Mouse (Mus musculus) hindbrain, postnatal 0 days (tissue): ENCODE measurements at regions not wholly inside any gene's neighbourhood (a gene's known extent, or its start where the extent isn't known, plus 50 kb on each side); places are given as distances from the start of the nearest gene placed in this dataset.
A peak's percentile ranks its signal among the peaks of the same experiment; 100 is the strongest.

Source experiments
- ATAC-seq: fragments of 200-750 bp; cut with Nextera tagmentation; 2 replicates; pipeline ENCODE4 v1.8.0; 2017; ENCODE audit warnings: mild to moderate bottlenecking, moderate TSS enrichment, moderate library complexity
- DNase-seq: peaks from one replicate; pipeline ENCODE4 v3.0.0-alpha.2; 2015; ENCODE audit warnings: low spot score
- H3K27ac ChIP-seq: fragments of 300-500 bp; sonication (generic); 2 replicates; pipeline ENCODE4 v1.5.1; 2014; ENCODE audit warnings: mild to moderate bottlenecking
- H3K27me3 ChIP-seq: fragments of 300-500 bp; sonication (generic); 2 replicates; pipeline ENCODE4 v1.6.1; 2014; ENCODE audit warnings: low read length, mixed read lengths; ENCODE audit not compliant: insufficient read depth
- H3K36me3 ChIP-seq: fragments of 300-500 bp; sonication (generic); 2 replicates; pipeline ENCODE4 v1.6.1; 2014; ENCODE audit warnings: low read length, mixed read lengths; ENCODE audit not compliant: insufficient read depth
- H3K4me1 ChIP-seq: fragments of 300-500 bp; sonication (generic); 2 replicates; pipeline ENCODE4 v1.6.1; 2014; ENCODE audit warnings: antibody characterized with exemption, low read length, mixed read lengths; ENCODE audit not compliant: insufficient read depth
- H3K4me2 ChIP-seq: fragments of 300-500 bp; sonication (generic); 2 replicates; pipeline ENCODE4 v1.6.1; 2014; ENCODE audit warnings: low read depth, mild to moderate bottlenecking, low read length, moderate library complexity, mixed read lengths
- H3K4me3 ChIP-seq: fragments of 300-500 bp; sonication (generic); 2 replicates; pipeline ENCODE4 v1.5.1; 2014; ENCODE audit warnings: low read length
- H3K9ac ChIP-seq: fragments of 300-500 bp; sonication (generic); replicated peaks from 2 replicates; pipeline ENCODE4 v1.6.1; 2014; ENCODE audit warnings: mild to moderate bottlenecking, low read length, moderate library complexity, mixed read lengths
- H3K9me3 ChIP-seq: fragments of 300-500 bp; sonication (generic); 2 replicates; pipeline ENCODE4 v1.6.1; 2016; ENCODE audit warnings: low read length, mixed read lengths
- CTCF ChIP-seq: IDR thresholded peaks from 2 replicates; pipeline ENCODE4 v1.5.1; 2016; ENCODE audit warnings: antibody characterized with exemption, control low read depth, low read depth
- WGBS: fragments of 180-500 bp; shearing (Covaris S2); extraction: QIAGEN DNeasy Blood & Tissue Kit; methylation state at CpG from one replicate; pipeline ENCODE4 v1.1.7; 2014; 5-methylcytosine and 5-hydroxymethylcytosine counted together

GRCm38 (mm10) chr5:76413886-76414285, 50.3 kb upstream of the Nmu start:
- no peak for ATAC-seq
- Histone ChIP-seq H3K4me3 (no peak overlapping the region), H3K36me3 (no peaks in the 10 kb centered on the region), H3K9ac (no peak overlapping the region), H3K27ac (no peak overlapping the region), H3K4me1 (no peaks in the 10 kb centered on the region), H3K9me3 (no peaks in the 10 kb centered on the region), H3K27me3 (no peaks in the 10 kb centered on the region), H3K4me2 (no peak overlapping the region)
- 83% methylated on average over 3 of the region's 3 CpGs for WGBS
- TF ChIP-seq CTCF = peak; percentile 68
- peak; percentile 63 for DNase-seq

GRCm38 (mm10) chr5:76416256-76416655, 52.7 kb upstream of the Nmu start:
- H3K4me1 ChIP-seq = no peaks in the 10 kb centered on the region
- no peak for TF ChIP-seq CTCF
- H3K27me3 ChIP-seq = no peaks in the 10 kb centered on the region
- ATAC-seq (no peak), DNase-seq (no peak)
- H3K4me2 ChIP-seq = no peak overlapping the region
- no peaks in the 10 kb centered on the region for H3K36me3 ChIP-seq
- 84% methylated on average over 6 of the region's 6 CpGs for WGBS
- H3K9me3 ChIP-seq = no peaks in the 10 kb centered on the region
- H3K27ac ChIP-seq = no peak overlapping the region
- no peak overlapping the region for H3K4me3 ChIP-seq
- no peak overlapping the region for H3K9ac ChIP-seq

- no peak for TF ChIP-seq CTCF
- no peak overlapping the region for H3K27ac ChIP-seq
- ATAC-seq (no peak), DNase-seq (no peak)
- H3K9ac ChIP-seq = no peak overlapping the region
- H3K9me3 ChIP-seq = no peaks in the 10 kb centered on the region
- H3K4me1 ChIP-seq = no peaks in the 10 kb centered on the region
- 84% methylated on average over 4 of the region's 4 CpGs for WGBS
- no peak overlapping the region for H3K4me3 ChIP-seq
- H3K4me2 ChIP-seq = no peak overlapping the region
- H3K27me3 ChIP-seq = no peaks in the 10 kb centered on the region
- H3K36me3 ChIP-seq = no peaks in the 10 kb centered on the region
Observed at GRCm38 (mm10) chr5:76417137-76417536, 53.5 kb upstream of the Nmu start.

- H3K27ac ChIP-seq = no peak overlapping the region
- no peak overlapping the region for H3K4me2 ChIP-seq
- no peaks in the 10 kb centered on the region for H3K27me3 ChIP-seq
- no peaks in the 10 kb centered on the region for H3K4me1 ChIP-seq
- no peaks in the 10 kb centered on the region for H3K9me3 ChIP-seq
- H3K36me3 ChIP-seq = no peaks in the 10 kb centered on the region
- no peak overlapping the region for H3K4me3 ChIP-seq
- no peak for TF ChIP-seq CTCF
- DNase-seq = no peak
- H3K9ac ChIP-seq = no peak overlapping the region
- no peak for ATAC-seq
- WGBS = 87% methylated on average over 17 of the region's 17 CpGs
Observed at GRCm38 (mm10) chr5:76418901-76419823, 55.6 kb upstream of the Nmu start.

- no peak for DNase-seq
- no peak for TF ChIP-seq CTCF
- no peak for ATAC-seq
- Histone ChIP-seq H3K36me3 (no peaks in the 10 kb centered on the region), H3K9ac (no peak overlapping the region), H3K27me3 (no peaks in the 10 kb centered on the region), H3K27ac (no peak overlapping the region), H3K4me2 (no peak overlapping the region), H3K9me3 (no peaks in the 10 kb centered on the region), H3K4me1 (no peaks in the 10 kb centered on the region), H3K4me3 (no peak overlapping the region)
- WGBS = 89% methylated on average over 1 of the region's 1 CpGs
Observed at GRCm38 (mm10) chr5:76419841-76420240, 56.3 kb upstream of the Nmu start.

- Histone ChIP-seq H3K9ac (no peak overlapping the region), H3K4me2 (no peak overlapping the region), H3K36me3 (no peaks in the 10 kb centered on the region), H3K27me3 (no peaks in the 10 kb centered on the region), H3K4me3 (no peak overlapping the region), H3K4me1 (no peaks in the 10 kb centered on the region), H3K9me3 (no peaks in the 10 kb centered on the region), H3K27ac (no peak overlapping the region)
- no peak for TF ChIP-seq CTCF
- WGBS = 80% methylated on average over 6 of the region's 6 CpGs
- no peak for ATAC-seq
- DNase-seq = no peak
Observed at GRCm38 (mm10) chr5:76420606-76421005, 57.0 kb upstream of the Nmu start.

GRCm38 (mm10) chr5:76423593-76423992, 60.0 kb upstream of the Nmu start:
- H3K4me2 ChIP-seq = no peak overlapping the region
- H3K4me3 ChIP-seq = no peak overlapping the region
- H3K27me3 ChIP-seq = no peaks in the 10 kb centered on the region
- no peak overlapping the region for H3K9ac ChIP-seq
- DNase-seq (no peak), ATAC-seq (no peak)
- no peak overlapping the region for H3K27ac ChIP-seq
- 97% methylated on average over 5 of the region's 5 CpGs for WGBS
- TF ChIP-seq CTCF = no peak
- H3K4me1 ChIP-seq = no peaks in the 10 kb centered on the region
- H3K36me3 ChIP-seq = no peaks in the 10 kb centered on the region
- no peaks in the 10 kb centered on the region for H3K9me3 ChIP-seq
